Mouse (Mus musculus): ENCODE data around the gene St6gal2. TPM values are rescaled to one million over a fixed set of nuclear protein-coding genes. Genes with fewer than 3 reads are reported as not detected.

St6gal2 gene
- total and polyA plus RNA-seq, 3 experiments, result under 0.01 TPM; not detected in 2

DNA sequence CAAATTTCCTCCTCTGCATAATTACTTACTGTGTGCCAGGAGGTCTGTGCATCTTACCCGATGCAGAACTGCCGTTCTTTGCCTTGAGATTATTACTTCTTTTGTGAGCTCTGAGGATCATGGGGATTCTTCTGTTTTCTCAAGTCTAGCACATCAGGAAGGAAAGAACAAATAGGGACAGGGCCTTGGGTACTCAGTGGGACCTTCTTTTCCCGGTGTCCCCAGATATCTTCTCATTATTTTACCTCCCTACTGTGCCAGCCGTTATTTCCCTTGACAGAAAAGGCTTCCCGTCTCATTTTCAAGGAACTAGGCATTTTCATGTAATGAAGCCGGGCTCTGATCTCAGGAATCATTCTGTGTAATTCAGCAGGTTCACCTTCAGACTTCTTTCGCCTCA lies 34.2 kb downstream of the St6gal2 start:
- Histone ChIP-seq H3K36me3 (replicated peaks) (no peaks in the 10 kb centered on the region), H3K4me1 (ENCODE audit: insufficient read depth, low read depth, low read length) (no peaks in the 10 kb centered on the region; the same call in 1 of the 2 replicates), H3K9me3 (replicated peaks) (peaks cover 16% of the 10 kb centered on the region), H3K27me3 (ENCODE audit: insufficient read depth, low read length) (no peaks in the 10 kb centered on the region), H3K4me3 (ENCODE audit: low read depth, low read length) (no peak overlapping the region)
- TF ChIP-seq GATA2 (IDR thresholded peaks at IDR 0.05; ENCODE audit: borderline replicate concordance, low read depth, low read length) (no peak), TAL1 (conservative IDR thresholded peaks at IDR 0.05; ENCODE audit: low read depth, low read length) (no peak), CTCF (IDR thresholded peaks at IDR 0.05; ENCODE audit: low read depth, low read length) (no peak), GATA1 (IDR thresholded peaks at IDR 0.05; ENCODE audit: borderline replicate concordance, low read length) (no peak), POLR2AphosphoS5 (IDR thresholded peaks at IDR 0.05; ENCODE audit: insufficient replicate concordance, low read depth, low read length) (no peak)
- DNase-seq (ENCODE audit: low spot score) (no peak), ATAC-seq (ENCODE audit: extremely low read depth, insufficient number of reproducible peaks, low FRiP score, poor library complexity, severe bottlenecking) (no peak)

DNA sequence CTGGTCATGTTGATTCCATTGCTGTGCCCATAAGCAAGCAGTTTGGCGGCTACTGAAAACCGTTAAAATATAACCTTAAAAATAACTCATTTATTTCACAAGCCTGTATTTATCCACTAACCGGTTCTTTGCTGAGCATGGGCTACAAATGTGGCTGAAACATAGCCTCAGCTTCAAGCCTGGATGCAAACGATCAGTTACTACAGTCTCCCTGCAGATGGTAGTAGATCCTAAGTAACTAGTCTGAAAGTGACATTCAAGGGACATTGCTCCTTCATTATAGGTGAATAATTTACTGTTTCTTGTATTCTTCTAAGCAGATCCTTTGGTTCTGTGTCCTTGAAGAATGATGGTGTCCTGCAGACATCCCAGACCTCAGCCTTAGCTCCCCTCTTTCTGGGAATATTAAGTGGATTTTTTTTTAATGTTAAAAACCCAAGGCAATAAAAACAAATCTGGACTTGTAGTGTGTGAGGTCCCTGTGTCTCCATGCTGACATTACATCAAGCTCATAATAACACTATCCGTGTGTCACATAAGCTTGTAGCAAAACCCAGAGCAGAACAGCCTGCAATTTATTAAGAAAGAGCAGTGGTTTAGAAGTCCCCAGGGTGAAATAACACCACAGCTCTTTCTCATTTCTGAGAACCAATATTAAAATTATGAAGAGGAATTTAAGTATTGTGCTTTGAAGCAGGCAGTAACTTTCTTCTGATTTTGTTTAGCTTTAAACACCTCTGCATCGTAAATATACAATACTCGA lies 39.1 kb downstream of the St6gal2 start:
- peaks cover 17% of the 10 kb centered on the region for H3K9me3 ChIP-seq (replicated peaks)
- no peaks in the 10 kb centered on the region; the same call in 1 of the 2 replicates for H3K4me1 ChIP-seq (ENCODE audit: insufficient read depth, low read depth, low read length)
- no peaks in the 10 kb centered on the region for H3K36me3 ChIP-seq (replicated peaks)
- H3K4me3 ChIP-seq (ENCODE audit: low read depth, low read length), result no peak overlapping the region
- H3K27me3 ChIP-seq (ENCODE audit: insufficient read depth, low read length), result no peaks in the 10 kb centered on the region
- no peak for TF ChIP-seq CTCF (IDR thresholded peaks at IDR 0.05; ENCODE audit: low read depth, low read length)
- TF ChIP-seq GATA2 (IDR thresholded peaks at IDR 0.05; ENCODE audit: borderline replicate concordance, low read depth, low read length), result no peak
- TF ChIP-seq POLR2AphosphoS5 (IDR thresholded peaks at IDR 0.05; ENCODE audit: insufficient replicate concordance, low read depth, low read length), result no peak
- no peak for TF ChIP-seq GATA1 (IDR thresholded peaks at IDR 0.05; ENCODE audit: borderline replicate concordance, low read length)
- no peak for TF ChIP-seq TAL1 (conservative IDR thresholded peaks at IDR 0.05; ENCODE audit: low read depth, low read length)
- DNase-seq (ENCODE audit: low spot score) (no peak), ATAC-seq (ENCODE audit: extremely low read depth, insufficient number of reproducible peaks, low FRiP score, poor library complexity, severe bottlenecking) (no peak)

DNA sequence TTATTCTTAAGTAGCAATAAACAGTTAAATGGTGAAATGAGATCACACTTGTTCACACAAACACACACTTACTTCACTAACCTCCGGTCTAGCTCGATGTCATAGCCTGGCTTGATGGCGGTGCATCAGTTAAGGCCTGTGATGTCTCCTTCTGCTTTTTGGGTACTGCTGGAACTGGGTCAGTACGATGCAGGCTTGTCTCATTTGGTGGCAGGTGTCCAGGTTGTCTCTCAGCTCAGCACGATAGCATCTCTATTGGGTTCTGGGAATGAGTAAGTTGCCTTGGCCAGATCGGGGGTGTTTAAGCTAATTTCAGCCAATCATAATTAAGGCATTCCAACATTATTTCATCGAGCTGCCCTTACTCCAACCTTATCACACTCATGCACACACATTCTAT lies 86.7 kb downstream of the St6gal2 start:
- Histone ChIP-seq H3K9me3 (replicated peaks) (peaks cover 6% of the 10 kb centered on the region; the same call in 1 of the 2 replicates), H3K36me3 (replicated peaks) (no peaks in the 10 kb centered on the region), H3K27me3 (ENCODE audit: insufficient read depth, low read length) (no peaks in the 10 kb centered on the region), H3K4me3 (ENCODE audit: low read depth, low read length) (no peak overlapping the region), H3K4me1 (ENCODE audit: insufficient read depth, low read depth, low read length) (no peaks in the 10 kb centered on the region)
- ATAC-seq (ENCODE audit: extremely low read depth, insufficient number of reproducible peaks, low FRiP score, poor library complexity, severe bottlenecking) (no peak), DNase-seq (ENCODE audit: low spot score) (no peak)
- TF ChIP-seq CTCF (IDR thresholded peaks at IDR 0.05; ENCODE audit: low read depth, low read length) (no peak), POLR2AphosphoS5 (IDR thresholded peaks at IDR 0.05; ENCODE audit: insufficient replicate concordance, low read depth, low read length) (no peak), GATA1 (IDR thresholded peaks at IDR 0.05; ENCODE audit: borderline replicate concordance, low read length) (no peak), GATA2 (IDR thresholded peaks at IDR 0.05; ENCODE audit: borderline replicate concordance, low read depth, low read length) (no peak), TAL1 (conservative IDR thresholded peaks at IDR 0.05; ENCODE audit: low read depth, low read length) (no peak)

DNA sequence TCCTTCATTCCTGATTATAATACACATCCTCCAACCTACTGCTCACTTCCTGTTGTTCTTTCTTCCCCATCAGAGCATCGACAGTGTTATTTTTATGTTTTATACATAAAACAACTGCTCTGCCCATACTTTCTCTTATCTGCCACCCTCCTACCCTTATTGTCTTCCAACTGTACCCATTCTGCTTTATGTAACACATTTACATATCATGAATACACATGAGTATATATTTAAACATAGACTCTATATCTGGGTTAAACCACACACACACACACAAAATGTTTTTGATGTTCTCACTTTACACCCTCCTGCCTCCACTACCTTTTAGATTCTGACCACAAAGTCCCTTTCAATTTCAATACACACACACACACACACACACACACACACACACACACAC lies 103.3 kb downstream of the St6gal2 start:
- no peaks in the 10 kb centered on the region for H3K9me3 ChIP-seq (replicated peaks)
- H3K27me3 ChIP-seq (ENCODE audit: insufficient read depth, low read length), result no peaks in the 10 kb centered on the region
- no peak overlapping the region for H3K4me3 ChIP-seq (ENCODE audit: low read depth, low read length)
- H3K4me1 ChIP-seq (ENCODE audit: insufficient read depth, low read depth, low read length), result no peaks in the 10 kb centered on the region
- ATAC-seq (ENCODE audit: extremely low read depth, insufficient number of reproducible peaks, low FRiP score, poor library complexity, severe bottlenecking) (no peak), DNase-seq (ENCODE audit: low spot score) (no peak)
- no peak for TF ChIP-seq GATA2 (IDR thresholded peaks at IDR 0.05; ENCODE audit: borderline replicate concordance, low read depth, low read length)
- TF ChIP-seq GATA1 (IDR thresholded peaks at IDR 0.05; ENCODE audit: borderline replicate concordance, low read length), result no peak
- TF ChIP-seq TAL1 (conservative IDR thresholded peaks at IDR 0.05; ENCODE audit: low read depth, low read length), result no peak
- no peak for TF ChIP-seq POLR2AphosphoS5 (IDR thresholded peaks at IDR 0.05; ENCODE audit: insufficient replicate concordance, low read depth, low read length)
- TF ChIP-seq CTCF (IDR thresholded peaks at IDR 0.05; ENCODE audit: low read depth, low read length), result no peak
- no peaks in the 10 kb centered on the region for H3K36me3 ChIP-seq (replicated peaks)

DNA sequence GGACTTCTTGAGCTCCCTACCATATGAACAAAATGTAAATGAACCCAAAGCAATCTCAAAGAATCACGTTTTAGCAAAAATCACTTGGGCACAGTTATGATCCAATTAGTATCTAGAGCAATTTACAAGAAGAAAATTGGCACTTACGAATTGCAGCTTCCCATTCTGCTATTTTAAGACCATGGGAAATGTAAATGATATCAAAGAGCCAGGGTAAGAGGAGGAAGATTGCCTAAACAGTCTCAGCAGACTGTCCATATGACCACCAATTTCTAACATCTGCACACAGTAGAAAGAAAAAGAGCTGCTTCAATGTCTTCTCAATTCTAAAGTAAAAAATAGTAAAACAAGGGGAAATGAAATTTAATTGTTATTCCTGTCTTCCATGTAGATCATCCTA lies 116.6 kb downstream of the St6gal2 start:
- ATAC-seq (ENCODE audit: extremely low read depth, insufficient number of reproducible peaks, low FRiP score, poor library complexity, severe bottlenecking), result no peak
- TF ChIP-seq POLR2AphosphoS5 (IDR thresholded peaks at IDR 0.05; ENCODE audit: insufficient replicate concordance, low read depth, low read length) (no peak), CTCF (IDR thresholded peaks at IDR 0.05; ENCODE audit: low read depth, low read length) (no peak), GATA1 (IDR thresholded peaks at IDR 0.05; ENCODE audit: borderline replicate concordance, low read length) (no peak), GATA2 (IDR thresholded peaks at IDR 0.05; ENCODE audit: borderline replicate concordance, low read depth, low read length) (no peak), TAL1 (conservative IDR thresholded peaks at IDR 0.05; ENCODE audit: low read depth, low read length) (no peak)
- no peaks in the 10 kb centered on the region for H3K36me3 ChIP-seq (replicated peaks)
- no peaks in the 10 kb centered on the region for H3K27me3 ChIP-seq (ENCODE audit: insufficient read depth, low read length)
- DNase-seq (ENCODE audit: low spot score), result no peak
- H3K4me1 ChIP-seq (ENCODE audit: insufficient read depth, low read depth, low read length), result no peaks in the 10 kb centered on the region
- no peak overlapping the region for H3K4me3 ChIP-seq (ENCODE audit: low read depth, low read length)
- no peaks in the 10 kb centered on the region for H3K9me3 ChIP-seq (replicated peaks)

Other genes starting within 250 kb of the St6gal2 start
- gene Vmn2r118, start 179.8 kb downstream of the St6gal2 start, total RNA-seq (2014; fragmentation: Nextera tagmentation), result not detected in 2 replicates
- 0.06 TPM in 1 of 2 replicates, not detected in the other for gene Vmn2r118, start 179.8 kb downstream of the St6gal2 start, total RNA-seq (2017)
- gene Vmn2r118, start 179.8 kb downstream of the St6gal2 start, polyA plus RNA-seq (2012), result not detected in 2 replicates

Measured in G1E (cell line).